Mouse (Mus musculus): Measurements from ENCODE around the gene Pgc.

Gene Pgc

DNA sequence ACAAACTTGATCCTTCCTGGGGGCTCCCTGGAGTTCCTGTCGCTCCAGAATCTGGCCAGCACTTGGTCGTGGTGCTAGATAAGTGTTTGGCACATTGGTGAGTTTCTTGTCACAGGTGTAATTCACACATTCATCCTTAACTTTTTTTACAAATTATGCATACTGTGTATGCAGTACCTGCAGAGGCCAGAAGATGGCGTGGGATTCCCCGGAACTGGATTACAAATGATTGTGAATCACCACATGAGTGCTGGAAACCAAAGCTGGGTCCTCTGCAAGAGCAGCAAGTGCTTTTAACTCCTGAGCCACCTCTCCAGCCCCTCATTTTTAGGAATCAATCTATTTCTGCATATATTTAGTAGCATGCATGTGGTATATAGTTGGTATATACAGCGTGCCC lies 25.2 kb downstream of the Pgc start:
- no peak for DNase-seq

DNA sequence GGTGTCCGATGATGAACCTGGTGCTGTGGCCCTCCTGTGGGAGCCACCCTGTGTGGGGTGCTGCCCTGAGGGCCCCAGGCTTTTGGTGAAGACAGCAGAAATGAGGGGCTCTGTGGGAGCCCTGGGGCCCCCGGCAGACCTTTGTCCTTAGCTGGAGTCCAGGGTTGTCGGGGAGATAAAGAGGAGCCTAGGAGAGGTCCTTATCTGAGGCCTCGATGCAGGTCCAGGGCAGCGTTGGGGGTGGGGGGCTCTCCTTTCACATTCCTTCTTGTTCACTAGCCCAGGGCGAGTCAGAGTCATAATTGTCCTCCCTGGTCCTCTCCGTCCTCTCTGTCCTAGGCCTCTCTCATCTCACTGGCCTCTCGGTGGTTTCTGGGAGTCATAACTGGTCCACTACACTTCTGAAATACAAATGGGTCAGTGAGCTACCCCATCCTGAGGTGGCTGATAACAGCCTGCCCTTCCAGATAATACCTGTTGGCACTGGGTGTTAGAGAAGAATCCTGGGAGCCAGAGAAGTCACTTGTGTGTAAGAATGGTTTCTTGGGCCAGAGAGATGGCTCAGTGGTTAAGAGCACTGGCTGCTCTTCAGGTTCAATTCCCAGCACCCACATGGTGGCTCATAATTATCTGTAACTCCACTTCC lies 26.6 kb downstream of the Pgc start:
- no peak for DNase-seq

DNA sequence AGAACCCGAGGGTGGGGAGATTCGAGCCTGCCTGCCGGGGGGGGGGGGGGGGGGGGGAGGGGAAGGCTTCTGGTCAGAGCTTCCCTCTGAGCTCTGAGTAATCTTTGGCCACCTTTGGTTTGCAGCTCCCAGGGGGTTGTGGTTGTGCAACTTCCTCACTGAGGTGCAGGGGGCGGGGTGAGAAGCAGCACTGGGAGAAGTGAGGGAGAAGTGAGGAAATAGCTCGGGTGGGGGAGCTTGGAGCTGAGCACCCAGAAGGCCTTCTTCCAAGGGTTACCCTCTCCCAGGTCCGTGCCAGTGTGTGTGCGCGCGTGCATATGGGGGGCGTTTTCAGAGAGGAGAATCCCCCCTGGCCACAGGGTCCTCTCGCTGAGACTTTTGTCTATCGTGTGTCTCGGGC lies 27.6 kb downstream of the Pgc start:
- peak in 1 of 2 experiments; percentile 14 for DNase-seq

DNA sequence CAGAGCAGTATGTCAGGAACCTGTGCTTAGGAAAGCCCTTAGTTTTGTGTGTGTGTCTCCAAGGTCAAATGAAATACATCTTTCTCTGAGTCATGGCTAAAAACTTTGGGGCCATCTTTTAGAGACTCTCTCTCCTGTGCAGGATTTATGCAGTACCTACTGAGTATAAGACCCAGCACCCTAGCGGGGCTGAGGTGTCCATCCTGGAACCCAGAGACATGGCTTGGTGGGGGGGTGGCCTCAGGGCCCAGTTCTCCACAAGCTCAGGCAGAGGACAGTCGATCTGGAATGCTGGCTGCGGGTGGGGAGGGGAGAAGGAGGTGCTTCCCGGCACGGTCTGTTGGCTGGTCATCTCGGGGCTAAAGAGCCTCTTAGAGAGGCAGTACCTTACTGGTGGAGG lies 29.7 kb downstream of the Pgc start:
- no peak for DNase-seq

DNA sequence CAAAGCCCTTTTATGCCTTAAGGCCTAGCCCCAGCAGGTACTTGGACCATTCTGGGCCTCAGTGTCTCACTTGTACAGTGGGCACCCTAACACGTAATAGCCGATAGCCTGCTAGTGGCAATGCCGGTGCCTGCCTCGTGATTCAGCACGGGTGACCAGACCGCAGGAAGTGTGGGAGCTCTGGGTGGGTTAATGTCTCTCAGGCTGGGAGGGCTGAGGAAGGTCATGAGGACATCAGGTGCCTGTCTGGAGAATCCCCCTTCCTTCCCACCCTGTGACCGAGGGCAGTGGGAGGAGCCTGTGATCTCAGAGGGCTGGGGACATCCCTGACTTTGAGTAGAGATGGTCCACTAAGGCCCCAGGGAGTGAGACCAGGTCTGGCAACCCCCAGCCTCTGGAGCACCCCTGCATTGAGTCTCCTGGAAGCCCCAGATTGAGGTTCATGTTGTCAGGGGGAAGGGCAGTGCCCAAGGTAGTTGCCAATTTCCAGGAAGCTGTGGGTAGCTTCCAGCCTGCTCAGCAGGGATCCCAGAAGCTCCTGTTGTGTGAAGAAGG lies 30.5 kb downstream of the Pgc start:
- no peak for DNase-seq

DNA sequence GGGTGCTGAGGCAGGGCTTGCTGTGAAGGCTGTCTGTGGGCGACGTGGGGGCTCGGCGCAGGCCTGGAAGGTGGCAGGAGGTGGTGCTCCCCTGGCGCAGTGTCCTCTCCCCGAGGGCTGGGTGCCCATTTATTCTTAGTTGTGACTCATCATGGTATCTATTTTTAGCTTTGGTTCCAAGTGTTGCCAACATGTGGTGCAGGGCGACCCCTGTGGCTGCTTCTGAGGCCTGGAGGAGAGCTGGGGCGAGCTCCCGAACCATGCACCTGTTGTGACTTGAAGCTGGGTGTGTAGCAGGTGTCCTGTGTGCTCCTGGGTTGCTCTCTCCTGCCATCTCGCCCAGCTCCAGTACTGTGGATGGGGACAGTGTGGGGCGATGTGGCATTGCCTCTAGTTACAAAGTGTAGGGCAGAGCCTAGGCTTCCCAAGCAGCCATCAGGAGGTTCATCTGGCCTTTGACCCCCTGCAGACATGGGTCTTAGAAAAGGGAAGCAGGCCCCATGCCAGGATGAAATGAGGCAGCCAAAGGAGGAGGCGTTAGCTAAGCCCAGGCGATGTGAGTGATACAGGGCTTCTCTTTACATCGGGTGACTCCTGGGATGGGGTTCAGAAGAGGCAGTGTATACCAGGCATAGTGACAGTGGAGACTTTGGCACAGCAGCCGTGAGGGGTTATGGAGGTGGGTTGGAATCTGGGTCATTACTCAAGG lies 33.2 kb downstream of the Pgc start:
- DNase-seq = peak in 1 of 2 experiments; percentile 15

DNA sequence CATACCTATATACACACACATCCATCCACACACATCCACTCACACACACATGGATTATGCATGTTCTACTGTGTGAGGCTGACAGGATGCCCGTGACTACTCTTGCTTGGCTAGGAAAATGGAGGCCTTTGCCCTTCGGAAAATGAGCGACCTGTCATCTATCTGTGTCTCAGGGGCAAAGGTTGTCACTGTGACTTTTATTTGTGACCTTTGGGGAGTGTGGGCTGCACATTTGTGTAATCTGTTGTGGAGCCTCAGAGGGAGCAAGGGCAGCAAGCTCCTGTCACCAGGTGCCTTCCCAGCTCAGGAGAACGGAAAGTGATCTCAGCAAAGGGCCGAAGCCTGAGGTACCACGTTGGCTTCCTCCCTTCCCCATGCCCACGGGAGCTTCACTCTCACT lies 35.4 kb downstream of the Pgc start:
- no peak for DNase-seq

DNA sequence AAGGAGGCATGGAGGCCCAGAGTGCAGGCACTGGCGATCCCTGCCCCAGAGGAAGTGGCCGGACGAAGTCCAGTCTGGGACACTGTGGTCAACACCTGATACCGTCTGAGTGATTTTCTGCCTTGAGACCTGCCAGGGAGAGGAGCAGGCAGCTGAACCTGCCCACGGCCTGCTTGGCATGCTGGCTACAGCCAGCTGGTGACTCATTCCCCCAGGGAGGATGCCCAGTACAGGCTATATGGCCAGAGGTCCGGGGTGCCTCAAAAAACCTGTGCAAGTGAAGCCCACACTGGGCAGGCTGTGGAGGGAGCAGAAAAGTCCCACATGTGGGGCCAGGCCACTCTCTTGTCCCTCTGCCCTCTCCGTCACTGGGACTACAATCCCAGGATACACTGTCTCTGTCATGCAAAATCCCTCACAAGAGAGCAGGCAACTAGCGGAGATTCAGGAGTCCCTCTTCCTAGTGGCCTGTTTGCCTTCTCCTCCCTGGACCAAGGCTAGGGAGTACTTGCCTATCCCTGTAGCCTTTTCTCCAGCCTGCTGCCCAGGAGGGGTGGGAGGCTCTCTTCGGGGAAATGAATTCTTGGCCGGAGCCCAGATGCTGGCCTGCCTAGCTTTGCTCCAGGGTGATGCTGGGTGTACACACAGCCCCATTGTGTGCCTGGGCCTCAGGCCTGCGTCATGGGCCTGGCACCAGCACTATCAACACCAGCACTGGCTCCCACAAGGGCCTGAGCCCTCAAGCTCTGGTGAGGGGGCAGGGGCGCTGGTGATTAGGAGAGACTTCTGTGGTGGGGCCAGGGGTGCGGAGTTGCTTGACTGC lies 36.1 kb downstream of the Pgc start:
- DNase-seq = no peak

DNA sequence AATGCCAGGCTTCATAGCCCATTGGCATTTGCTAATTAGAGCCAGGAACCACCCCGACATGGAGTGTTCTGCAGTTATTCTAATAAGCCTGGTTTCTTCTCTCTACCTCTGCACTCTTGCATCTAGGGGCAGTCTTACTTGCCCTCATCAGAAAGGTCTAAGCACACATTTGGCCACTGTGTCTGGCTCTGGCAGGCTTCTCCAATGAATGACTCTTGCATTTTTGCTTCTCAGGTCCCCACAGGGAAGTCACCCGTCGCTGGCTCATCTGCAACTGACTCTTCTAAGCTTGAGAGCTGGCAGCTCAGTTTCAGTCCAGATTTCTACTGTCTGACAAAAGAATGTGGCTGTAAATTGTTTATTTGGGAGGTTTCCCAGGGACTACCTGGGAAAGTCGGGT lies 39.3 kb downstream of the Pgc start:
- no peak for DNase-seq

DNA sequence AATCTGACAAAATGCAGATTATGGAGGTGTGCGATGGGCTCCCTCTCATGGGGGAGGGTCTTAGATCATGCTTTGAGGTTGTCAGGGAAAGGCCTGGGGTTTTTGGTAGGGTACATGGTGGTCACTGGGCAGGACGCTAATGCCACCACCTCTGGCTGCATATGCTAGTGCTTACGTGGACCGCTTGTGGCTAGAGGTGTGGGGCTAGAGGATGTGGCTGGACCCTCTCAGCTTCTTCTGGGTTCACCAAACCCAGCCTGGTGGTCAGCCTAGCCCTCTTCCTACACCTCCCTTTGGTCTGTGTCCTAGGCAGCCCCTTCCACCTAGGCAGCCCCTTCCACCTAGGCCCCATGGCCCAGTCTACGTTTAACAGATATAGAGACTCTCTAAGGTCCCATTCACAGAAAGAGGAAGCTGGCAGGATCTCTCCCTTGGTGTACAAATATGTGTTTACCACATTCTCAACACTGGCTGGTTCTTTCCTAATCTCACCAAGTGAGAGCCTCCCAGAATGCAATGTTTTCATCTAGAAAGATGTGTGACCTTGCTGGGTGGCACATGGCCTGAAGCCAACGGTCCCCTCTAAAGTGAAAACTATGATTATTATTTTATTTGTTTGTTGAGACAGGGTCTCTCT lies 39.9 kb downstream of the Pgc start:
- no peak for DNase-seq

DNA sequence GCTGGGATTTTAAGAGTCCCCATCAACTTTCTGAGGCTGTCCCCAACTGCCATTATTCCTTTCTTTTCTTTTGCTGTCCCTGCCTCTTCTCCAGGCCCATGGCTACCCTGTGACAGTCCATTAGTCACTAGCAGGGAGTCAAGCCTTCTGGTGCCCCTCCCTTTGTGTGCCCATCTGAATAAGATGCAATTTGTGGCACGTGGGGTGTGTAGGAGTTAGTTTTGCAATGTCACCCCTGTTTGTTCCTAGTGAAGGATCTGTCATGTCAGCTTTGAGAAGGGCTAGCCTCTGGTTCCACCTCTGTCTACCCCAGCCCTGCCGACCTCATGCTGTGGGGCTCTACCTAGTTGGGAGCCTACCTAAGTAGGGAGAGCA lies 40.4 kb downstream of the Pgc start:
- DNase-seq = no peak

DNA sequence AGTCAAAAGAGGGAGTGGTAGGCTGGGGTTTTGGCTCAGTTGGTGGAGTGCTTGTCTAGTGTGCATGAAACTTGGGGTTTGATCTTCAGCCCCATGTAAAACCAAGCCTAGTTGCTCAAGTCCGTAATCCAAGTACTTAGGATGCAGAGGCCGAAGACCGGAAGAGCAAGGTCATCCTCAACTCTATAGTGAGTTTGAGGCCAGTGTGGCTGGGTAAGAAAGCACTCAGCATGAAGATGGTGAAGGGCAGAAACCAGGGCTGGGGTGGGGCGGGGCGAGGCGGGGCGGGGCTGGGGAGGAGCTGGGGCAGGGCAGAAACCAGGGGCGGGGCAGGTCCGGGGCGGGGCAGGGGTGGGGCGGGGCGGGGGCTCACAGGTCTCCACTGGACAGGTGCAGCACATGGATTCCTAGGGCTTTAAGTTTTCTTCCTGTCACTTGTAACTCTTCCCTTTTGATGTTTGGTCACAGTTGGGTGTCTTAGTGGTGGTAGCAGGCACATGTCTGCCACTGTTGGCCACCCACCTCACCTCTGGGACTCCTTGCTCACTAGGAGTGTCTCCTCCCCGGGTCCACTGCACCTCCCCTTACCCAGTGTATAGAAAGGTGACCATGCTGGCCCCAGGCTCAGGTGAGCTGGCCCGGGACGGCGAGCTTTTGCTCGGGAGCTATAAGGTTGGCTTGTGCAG lies 41.0 kb downstream of the Pgc start:
- DNase-seq = no peak

DNA sequence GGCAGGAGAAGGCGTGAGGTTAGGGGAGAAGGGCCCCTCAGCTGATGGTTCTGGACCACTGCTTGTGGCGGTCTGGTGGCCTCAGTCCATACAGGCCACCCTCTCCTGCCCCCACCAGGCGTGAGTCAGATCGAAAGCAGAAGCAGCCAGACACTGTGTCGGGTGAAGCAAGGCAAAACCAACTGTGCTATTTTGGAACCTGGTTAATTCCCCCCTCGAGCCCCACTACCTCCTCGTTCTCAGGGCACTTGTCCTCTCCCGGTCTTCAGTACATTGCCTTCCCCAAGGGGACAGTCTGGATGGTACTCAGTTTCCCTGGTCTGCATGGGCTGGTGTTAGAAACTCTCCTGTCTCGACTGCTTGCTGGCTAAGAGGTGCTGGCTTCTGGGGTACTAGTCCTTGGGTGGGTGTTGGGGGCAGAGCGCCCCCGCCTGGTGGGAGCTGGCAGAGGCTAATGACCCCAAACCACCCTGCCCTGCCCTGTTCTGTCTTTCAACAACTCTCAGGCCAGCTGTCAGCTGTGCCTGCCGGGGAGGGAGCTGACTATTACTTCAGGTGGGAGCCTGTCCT lies 42.1 kb downstream of the Pgc start:
- DNase-seq = peak; percentile 32 to 36

DNA sequence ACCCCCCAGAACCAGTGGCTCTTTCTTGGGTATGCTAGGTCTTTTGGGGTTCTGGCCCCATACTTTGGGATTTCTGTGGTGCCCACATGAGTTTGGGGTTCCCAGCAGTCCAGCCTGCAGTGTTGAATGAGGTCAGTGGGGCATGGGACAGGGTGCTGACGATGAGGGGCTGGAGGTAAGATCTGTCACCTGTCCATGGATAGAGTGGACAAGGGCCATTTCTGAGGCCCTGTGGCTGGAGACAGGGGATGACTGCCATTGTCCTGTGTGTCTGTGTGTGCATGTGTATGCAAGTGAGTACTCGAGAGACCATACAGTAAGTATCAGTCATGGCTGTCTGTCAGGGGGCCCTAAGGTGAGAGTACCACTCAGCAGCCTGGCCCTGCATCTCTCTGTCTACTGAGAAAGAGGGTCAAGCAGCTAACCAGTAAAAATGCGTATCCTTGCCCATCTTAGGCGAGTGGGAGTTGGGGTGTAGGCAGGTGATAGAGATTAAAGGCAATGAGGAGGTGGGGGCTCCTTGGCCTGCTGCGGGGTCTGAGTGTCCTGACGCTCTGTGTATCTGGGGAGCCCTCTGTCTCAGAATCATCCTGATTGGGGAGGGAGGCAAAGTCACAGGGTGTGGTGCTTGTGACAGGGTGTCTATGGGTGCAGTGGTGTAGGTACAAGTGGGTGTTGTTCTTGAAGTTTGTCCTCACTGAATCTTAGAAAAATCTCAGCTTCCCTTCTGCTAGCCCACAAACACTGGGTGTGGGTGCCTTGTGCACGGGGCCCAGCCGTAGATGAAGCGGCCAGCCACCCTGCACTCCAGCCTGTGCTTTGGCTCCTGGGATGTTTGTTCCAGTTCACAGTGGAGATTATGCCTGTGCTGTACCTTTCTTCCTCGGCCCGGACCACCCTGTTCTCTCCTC lies 43.0 kb downstream of the Pgc start:
- no peak for DNase-seq

DNA sequence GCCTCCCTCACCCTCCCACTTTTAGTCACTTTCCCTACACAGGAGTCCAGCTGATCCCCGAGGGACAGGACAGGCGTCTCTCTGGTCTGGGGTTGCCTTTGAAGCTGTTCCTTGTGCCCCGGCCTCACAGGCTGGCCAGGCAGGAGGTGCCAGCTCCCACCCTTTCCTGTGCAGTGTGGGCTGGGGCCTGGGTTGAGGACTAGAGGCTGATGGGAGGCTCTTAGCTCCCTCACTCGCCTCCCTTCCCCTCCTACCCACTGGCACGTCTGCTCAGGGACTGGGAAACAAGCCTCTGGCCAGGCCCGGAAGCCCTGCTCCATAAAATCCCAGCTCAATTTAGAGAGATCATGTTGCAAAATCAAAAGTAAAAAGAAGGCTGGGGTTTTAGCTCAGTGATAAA lies 47.0 kb downstream of the Pgc start:
- no peak for DNase-seq

DNA sequence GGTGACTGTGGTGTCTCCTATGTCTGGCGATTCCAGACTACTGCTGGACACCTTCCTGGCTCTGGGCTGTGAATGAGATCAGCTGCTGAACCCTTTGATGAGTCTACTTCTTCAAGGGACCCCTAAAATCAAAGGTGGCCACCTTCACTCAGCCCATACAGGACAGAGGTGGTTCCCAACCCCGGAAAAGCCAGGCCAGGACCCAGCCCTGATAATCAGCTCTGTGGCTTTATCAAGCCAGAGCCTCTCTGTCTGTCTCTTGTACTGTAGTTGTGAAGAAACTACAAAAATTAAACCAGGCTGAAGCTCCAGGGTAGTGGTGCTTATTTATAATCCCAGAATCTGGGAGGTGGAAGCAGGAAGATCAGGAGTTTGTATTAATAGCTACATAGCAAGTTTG lies 50.5 kb downstream of the Pgc start:
- no peak for DNase-seq

DNA sequence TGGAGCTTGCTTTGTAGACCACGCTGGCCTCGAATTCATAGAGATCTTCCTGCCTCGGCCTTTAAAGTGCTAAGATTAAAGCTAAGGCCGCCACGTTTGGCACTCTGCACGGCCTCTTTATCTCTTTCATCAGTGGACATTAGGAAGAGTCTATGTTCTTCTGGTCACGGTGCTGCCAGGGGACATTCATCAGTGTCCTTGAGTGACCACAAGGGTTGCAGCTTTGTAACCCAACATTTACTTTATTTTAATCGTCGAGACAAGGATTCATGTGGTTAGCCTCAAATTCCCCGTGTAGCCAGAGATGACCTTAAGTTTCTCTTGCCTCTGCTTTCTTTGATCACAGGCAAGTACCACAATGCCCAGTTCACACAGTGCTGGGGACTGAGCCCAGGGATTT lies 53.8 kb downstream of the Pgc start:
- DNase-seq = no peak

DNA sequence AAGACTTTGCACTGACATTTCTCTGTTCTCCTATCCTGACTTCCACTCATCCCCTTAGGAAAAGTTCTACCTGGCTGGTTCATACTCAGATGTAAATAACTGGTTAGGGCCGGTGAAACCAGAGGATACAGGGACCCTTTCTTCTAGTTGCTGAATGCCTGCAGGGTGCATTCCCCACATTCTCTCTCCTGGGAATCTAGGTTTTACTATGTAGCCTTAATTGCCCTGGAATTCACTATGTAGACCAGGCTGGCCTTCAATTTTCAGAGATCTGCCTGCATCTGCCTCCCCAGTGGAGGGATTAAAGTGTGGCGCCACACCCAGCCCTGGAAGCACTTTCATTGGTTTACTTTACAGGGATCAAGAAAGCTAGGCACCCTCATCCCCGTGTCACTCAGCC lies 55.8 kb downstream of the Pgc start:
- no peak for DNase-seq

DNA sequence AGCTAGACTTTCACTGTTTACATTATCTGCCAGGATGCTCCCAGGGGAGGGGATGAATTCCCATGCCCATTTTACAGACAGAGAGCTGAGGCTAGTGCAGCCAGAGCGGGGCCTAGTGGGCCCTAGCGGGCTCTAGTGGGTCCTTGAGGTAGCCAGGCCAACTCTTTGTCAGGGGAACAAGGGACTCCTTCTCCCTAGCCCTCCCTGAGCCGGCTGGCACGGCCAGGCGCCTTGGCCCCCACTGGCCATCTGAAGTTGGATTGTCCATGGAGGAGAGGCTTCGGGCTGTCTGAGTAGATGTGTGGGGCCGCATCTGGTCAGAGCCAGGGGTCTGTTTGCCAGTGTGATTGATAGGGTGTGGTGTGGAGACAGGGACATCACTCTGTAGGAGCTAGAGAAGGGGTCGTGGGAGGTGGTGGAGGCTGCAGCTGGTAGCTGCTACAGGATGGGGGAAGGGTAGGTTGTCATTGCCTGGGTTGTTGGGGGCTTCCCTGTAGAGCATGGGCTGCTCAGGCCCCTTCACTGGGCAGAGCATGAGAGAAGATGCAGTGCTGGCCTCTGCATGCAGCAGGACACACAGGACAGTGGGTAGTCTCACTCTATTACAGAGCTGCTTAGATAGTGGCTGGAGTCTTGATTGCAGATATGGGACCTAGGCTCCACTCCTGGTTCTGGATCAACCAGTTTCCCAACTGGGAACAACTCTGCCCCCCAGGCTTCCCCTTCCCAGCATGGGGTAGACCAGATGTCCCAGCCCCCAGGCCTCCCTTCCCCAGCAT lies 57.0 kb downstream of the Pgc start:
- DNase-seq = no peak

All from thymus, postnatal 36 days (tissue).